Mouse (Mus musculus): ENCODE measurements around the gene Gata1. TPM values are rescaled to one million over a fixed set of nuclear protein-coding genes. Genes with fewer than 3 reads are reported as not detected.
"Not testable (repeated sequence)": the region's sequence is repeated elsewhere in the genome, so short reads cannot be mapped to it uniquely, and the experiment has no call there.

Gene Gata1
- total RNA-seq, 2 experiments from 2014 or later: 0.14 TPM; not detected in 1

DNA sequence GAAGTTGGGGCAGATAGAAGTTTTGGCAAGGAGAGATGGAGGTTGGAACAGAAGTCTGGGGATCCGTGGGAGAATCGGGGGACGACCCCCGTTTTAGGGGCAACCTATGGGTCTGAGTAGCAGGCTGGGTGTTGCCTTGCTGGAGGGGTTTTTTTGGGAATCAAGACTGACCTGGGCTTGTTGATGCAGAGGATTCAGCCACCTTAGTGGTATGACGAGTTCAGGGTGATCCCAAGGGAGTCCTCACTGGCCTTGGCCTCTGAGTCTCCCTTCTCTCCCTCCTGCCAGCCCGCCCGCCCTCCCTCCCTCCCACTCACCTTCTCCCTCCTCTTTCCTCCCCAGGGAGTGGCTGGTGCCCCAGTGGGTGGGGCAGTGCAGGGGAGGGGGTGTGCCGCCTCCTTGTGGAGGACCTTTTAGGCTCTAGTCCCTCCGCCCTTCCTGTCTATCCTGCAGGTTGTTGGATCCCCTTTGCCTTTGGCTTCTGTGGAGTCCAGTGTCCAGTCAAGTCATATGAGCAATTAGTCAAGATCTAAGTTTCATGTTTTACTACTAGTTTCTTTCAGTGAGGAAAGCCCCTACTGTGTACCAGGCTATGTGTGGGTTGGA is 10.2 kb downstream of the Gata1 start:
- no peak for DNase-seq
- intact Hi-C loops (cut with DNase I): no loop called here

DNA sequence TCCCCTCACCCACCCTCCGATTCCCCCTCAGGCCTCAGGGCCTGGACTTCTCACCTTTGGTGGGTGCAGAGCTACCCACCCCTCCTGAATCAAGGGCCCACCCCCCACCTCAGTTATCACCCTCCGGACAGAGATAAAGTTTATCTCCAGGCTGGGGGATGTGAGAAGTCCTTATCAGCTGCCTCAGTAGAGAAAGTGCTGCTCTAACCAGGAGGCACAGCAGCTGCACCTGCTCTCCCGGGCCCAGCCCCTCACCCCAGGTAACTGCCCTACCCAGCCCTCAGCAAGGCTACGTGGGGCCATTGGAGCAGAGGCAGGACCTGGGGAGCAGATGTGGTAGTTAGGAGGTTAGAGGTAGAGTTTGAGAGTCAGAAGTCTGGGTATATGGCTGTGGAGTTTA is 11.7 kb downstream of the Gata1 start:
- intact Hi-C loops (cut with DNase I): no loop called here
- DNase-seq: no peak

DNA sequence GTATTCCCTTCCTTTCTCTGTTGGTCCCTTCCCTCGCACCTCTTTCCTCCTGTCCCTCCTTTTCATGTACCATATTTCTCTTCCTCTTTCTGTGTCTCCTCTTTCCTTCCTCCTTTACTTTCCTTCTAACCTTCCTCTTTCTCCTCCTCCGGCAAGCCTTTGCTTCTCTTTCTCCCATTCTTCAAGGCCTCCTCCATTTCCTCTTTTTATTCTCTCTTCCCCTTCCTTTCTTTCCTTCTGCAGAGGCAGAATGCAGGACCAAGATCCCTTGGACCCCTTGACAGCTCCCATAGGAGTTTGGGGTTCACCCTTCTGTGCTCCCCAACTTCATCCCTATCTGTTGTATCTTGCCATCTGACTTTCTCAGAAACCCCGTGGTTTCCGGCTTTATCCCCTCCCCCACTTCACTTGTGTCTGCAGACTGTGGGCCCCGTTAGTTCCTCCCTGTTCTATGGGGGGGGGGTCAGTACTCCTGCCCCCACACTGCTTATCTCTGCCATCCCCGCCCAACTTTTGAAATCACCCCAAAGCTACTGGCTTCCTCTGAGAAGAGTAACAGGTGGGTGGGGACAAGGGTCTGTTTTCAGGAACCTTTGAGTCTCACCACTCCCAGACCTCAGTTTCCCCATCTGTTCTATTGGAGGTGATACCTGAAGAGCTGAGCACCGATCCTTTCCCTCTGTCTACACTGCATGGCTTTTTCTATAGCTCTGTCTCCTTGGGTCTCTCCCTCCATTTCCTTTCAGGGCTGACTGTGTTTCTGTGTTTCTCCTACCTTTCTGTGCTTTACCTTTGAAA is 13.8 kb downstream of the Gata1 start:
- intact Hi-C loops (cut with DNase I): no loop called here
- DNase-seq: no peak

DNA sequence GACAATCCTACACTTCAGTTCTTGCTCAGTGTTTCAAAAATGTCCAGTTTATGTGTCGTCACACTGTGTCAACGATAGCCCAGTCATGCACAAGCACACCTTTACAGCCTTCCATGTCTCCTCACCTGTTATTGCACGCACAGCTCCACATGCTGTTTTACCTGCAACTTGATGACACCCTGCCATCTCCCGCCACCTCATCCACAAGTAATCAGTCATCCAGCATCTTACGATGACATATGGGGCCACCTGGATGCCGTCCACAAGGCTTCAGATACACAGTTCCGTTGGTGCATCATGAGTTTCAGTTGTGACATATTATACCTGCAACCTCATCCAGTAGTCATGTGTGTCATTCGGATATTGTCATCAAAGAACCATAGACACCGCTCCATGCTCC is 19.0 kb downstream of the Gata1 start:
- no peak for DNase-seq
- intact Hi-C loops (cut with DNase I): no loop called here

DNA sequence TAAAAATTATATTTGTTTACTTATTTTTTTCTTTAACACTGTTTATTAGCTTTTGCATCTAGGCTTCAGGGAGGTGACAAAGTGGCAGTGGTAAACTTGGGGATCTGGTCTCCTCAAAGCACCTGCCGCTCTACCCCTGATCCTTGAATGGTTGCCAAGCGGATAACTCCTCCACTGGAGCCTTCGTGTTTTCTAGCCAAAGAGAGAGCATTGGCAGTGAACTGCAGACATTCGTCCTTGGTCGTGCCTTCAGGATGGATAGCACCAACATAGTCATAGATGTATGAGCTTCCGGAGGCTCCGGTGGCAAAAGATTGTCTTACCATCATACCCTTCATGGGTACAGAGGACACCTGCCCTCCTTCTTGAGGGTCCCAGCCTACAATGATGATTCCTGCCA is 27.8 kb downstream of the Gata1 start:
- intact Hi-C loops (cut with DNase I): no loop called here
- no peak for DNase-seq

DNA sequence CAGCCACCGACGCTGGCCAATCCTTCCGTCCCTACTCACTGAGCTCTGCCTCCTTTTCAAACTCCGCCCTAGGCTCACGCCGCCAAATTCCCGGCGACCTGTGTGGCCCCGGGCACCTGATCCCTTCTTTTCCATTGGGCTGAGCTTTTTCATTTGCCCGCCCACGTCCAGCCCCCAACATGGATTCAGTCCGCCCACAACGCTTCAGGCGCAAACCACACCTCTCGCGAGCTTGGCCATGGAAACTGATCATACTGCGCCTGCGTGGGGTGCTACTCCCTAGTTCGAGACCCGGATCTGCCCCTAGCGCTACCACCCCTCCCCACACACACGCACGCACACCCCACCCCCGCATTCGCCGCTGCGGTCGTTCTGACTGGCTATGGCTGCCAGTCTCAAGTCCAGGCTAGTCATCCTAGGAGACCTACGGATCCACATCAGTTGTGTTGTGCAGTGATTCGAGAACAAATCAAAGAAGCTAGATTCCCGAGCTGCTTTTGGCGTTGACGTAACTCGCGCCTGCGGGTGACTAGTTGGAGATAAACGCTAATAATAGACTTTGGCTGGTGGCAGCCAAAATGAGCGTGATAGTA is 29.9 kb downstream of the Gata1 start:
- DNase-seq: peak; percentile 88 to 89
- intact Hi-C loops (cut with DNase I): no loop called here

DNA sequence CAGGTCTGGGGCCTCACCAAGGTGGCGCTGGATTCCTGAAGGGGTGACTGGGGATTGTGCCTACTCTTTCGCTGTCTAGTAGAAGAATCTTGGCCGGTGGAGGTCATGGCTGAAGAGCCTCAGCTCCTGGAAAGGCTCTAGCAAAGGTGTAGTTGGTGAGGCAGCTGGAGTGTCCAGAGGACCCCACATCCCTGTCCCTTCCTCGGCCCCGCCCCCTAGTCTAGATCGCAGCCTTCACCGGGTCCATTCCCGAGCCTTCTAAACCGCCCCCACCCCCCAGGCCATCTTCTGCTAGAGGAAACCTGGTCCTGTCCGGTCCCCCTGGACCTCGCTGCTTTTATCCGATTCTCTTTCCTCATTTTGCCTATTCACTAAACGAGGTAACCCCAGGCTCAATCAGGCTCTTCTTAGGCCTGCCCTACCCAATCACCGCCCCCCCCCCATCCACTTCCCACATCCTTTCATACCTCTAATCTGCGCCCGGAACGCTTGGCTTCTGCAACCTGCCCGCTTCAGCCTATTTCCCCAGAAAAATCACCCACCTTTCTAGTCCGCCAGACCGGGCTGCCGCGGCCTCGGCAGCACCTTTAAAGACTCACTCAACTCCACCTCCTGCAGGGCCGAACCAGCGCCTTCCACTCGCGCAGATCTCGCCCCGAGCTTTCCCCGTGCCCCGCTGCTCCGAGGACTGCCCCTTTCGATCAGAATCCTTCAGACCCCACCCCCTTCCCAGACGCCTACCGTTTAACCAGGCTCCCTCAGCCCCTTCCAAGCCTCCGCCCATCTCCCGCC is 30.6 kb downstream of the Gata1 start, which contains the start of gene Hdac6:
Hdac6 (minus strand) TSS at position 782 of the 792 bp plus-strand sequence.
- DNase-seq: no peak

DNA sequence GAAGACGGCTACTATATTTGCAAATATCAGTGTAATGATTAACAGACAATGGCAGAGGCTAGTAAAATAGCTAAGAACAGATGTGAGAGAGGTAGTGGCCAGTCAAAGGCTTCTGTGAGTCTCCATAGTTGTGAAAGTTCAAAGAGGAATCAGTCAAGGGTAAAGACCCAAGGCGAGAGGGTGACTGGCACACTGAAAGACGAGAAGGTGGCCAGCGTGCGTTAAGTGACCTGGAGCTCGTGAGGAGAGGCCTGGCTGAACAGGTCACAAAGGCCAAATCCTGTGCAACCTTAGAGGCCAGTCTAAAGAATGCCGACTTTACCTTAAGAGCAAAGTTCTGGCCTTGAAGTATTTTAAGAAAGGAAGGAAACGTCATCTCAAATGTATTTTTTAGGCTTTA is 32.3 kb downstream of the Gata1 start:
- DNase-seq: no peak
- intact Hi-C loops (cut with DNase I): no loop called here

More for the DNA sequence above, 30.6 kb downstream of the Gata1 start, which contains the start of gene Hdac6:
- intact Hi-C loops (cut with DNase I): no loop called here

DNA sequence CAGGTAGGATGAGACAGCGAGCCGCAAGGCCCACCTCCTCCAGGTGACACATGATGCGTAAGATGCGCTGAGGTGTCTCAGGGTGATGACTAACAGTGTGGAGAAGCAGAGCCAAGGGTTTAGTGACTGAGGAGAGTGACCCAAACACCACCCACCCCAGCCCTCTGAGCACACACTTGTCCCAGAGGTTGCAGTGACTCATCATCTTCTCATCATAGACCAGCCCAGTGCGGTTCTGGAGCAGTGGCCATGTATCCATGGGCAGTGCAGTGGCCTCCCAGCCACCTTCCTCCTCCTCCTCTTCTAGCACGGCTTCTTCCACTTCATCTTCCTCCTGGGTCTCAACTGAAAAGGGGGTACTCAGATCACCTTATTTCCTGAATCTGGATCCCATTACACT is 40.2 kb downstream of the Gata1 start:
- no peak for DNase-seq
- intact Hi-C loops (cut with DNase I): no loop called here

DNA sequence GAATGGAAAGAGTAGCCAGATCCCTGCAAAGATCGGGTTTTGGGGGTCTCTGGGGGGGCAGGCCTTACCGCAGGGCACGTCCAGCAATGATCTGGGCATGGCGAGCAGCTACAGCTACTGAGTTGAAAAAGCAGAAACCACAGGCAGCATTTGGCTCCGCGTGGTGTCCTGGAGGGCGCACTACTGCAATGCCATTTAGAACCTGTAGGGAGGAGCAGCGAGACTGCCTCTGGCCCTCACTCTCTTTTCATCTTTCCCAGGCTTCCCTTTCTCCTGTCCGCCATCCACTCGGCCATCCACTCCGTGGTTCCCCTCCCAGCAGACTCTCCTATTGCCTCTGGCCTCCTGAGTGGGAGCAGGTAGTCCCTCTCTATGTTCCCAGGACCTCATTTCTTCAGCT is 41.0 kb downstream of the Gata1 start:
- intact Hi-C loops (cut with DNase I): no loop called here
- DNase-seq: no peak

DNA sequence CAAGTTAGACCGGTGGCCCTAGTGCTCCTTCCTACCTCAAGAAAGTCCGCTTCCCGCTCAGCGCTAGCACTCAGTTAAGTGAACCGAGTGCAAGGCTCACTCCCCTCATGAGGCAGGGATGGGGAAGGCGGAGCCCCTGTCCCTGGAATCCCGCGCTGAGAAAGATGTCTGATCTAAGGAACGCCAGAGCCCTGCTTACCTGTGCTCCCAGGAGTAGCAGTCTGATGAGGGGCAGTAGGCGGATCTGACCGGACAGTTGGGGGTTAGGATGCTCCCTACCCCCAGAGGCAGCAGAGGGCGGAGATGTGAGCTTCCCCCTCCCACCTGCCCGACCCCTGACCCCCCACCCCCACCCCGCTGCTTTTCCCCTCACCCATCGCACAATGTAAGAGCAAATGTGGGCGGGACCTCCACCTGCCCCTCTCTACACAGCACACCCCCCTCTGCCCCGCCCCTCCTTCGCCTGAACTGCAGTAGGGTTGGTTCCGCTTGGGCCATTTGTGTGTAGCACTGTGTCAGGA is 49.5 kb downstream of the Gata1 start, which contains the start of gene Eras:
Eras (minus strand) TSS at position 338 of the 521 bp plus-strand sequence.
- no peak for DNase-seq
- intact Hi-C loops (cut with DNase I): no loop called here

DNA sequence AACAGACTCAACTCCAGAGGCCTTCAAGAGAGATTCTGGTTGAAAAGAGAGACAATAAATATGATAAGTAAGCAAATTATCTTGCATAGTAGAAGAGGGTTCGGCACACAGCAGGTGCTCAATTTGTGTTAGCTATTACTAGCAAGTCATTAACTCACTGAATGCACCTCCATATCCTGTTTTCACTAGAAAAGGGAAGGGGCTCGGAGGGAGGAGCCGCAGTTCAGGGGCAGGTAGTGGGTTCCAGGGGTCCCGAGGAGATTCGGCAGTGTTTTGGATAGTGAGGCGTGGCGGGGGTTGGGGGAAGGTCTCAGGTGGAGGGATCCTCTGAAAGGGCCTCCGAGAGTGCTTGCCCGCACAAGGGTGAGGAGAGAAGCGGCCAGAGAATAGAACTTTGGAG is 50.8 kb downstream of the Gata1 start:
- DNase-seq: no peak
- intact Hi-C loops (cut with DNase I): no loop called here

DNA sequence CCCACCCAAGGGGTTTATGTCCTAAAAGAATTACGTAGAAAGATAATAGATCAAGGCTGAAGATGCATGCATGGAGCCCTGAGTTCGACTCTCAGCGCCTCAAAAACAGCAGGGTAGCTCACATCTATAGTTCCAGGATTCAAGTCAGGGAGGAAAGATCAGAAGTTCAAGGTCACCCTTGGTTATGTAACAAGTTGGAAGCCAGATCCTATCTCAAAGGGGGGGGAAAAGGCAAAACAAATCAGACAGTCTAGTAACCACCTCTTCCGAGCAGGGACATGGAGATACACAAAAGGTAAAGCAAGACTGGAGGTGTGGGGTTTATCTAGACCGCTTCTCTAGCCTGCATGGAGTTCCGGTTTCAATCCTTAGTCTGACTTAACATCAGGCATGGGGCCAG is 51.6 kb downstream of the Gata1 start:
- DNase-seq: no peak
- intact Hi-C loops (cut with DNase I): no loop called here

DNA sequence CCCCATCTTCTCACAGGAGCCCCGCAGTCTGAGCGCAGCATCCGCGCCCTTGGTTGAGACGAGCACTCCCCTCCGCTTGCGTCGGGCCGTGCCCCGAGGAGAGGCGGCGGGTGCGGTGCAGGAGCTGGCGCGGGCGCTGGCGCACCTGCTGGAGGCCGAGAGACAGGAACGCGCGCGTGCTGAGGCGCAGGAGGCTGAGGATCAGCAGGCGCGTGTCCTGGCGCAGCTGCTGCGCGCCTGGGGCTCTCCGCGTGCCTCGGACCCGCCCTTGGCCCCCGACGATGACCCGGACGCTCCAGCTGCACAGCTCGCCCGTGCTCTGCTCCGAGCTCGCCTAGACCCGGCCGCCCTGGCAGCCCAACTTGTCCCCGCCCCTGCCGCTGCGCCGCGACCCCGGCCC is 55.8 kb downstream of the Gata1 start:
- intact Hi-C loops (cut with DNase I): no loop called here
- no peak for DNase-seq

DNA sequence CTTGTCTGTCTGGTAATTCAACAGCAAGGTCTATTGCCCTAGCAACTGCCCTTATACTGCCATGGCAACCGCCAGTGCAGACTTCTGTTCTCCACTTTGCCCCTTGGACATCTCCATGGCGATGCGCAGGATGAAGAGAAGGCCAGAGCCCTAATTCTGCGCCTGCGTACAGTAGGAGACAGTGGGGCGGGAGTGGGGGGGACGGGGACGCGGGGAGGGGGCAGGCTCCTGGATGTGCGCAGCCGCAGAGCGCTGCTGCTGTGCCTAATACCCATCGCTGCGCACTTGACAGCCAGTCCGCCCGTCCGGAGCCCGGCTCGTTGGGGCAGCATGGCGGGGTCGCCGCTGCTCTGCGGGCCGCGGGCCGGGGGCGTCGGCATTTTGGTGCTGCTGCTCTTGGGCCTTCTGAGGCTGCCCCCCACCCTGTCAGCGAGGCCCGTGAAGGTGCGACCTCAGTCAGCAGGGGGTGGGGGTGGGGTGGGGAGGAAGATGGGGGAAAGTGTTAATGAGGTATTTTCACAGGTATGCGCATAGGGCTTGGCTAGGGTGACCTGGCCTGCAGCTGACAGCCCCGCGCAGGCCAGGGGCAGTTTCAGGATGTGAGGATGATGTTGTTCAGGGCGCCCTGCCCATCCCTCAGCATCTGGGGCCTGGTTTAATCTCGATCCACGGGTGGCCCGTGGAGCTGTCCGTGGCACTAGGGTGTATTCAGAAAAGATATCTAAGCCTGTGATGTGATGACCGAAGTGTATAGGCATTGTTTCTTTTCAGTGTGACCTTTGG is 58.1 kb downstream of the Gata1 start, which contains the start of gene Pcsk1n:
Pcsk1n (plus strand) TSS at position 222 of the 783 bp plus-strand sequence.
- intact Hi-C loops (cut with DNase I): no loop called here
- no peak for DNase-seq

DNA sequence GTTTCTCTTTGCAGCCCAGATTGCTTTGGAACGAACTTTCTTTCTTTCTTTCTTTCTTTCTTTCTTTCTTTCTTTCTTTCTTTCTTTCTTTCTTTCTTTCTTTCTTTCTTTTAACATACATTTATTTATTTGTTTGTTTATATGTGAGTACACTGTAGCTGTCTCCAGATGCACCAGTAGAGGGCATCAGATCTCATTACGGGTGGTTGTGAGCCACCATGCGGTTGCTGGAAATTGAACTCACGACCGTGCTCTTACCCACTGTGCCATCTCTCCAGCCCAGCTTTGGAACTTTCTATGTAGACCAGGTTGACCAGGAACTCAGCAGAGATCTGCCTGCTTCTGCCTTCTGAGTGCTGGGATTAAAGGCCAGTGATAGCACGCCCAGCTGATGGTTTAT is 59.9 kb downstream of the Gata1 start:
- intact Hi-C loops (cut with DNase I); DNase-seq: not testable (repeated sequence)

DNA sequence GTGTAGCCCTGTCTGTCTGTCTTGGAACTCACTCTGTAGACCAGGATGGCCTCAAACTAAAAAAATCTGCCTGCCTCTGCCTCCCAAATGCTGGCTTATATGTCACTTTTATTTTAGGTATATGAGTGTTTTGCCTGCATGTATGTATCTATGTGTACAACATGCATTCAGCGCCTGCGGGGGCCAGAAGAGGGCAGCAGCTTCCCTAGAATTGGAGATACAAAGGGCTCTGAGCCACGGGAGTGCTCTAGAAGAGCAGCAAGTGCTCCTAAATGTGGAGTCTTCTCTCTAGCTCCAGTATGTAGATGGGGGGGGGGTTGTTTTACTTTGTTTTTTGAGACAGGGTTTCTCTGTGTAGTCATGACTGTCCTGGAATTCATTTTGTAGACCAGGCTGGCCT is 62.2 kb downstream of the Gata1 start:
- intact Hi-C loops (cut with DNase I): loop anchor here (2.0 kb wide), 1 partner anchor 101 kb away; no protein-coding TSS in a partner anchor
- DNase-seq: peak in 1 of 2 experiments; percentile 14

DNA sequence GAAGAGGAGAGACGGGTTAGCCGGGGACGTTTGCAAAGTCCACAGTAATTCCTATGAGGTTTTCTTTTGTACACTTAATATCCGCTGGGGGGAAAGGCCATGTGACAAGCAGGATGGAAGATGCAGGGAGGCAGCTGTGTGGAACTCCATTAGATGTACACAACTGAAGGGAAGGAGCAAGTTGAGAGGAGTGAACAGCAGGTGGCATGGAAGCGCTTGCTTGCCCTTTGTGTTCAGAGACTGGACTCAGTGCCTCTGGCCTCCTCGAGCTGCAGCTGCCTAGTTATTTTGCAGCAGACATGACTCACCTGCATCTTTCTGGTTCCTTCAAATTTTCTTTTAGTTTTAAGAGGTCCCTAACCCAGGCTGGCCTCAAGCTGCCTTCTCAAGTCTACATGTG is 67.4 kb downstream of the Gata1 start:
- intact Hi-C loops (cut with DNase I): no loop called here
- no peak for DNase-seq

Data from heart, postnatal 36 days (tissue).